Mouse (Mus musculus) adrenal gland (tissue): ENCODE results near the gene Ptdss2.

Experiments used
- intact Hi-C: fragments of 180-260 bp; cut with DNase I; formaldehyde crosslinking; loops from one replicate; pipeline ENCODE4 v1.15.1; 2025
- long read RNA-seq, 2 experiments: library from polyadenylated mRNA; unstranded; transcript quantifications; one replicate each; pipeline ENCODE4 v2.0.0; 2020; ENCODE audit warnings: borderline replicate concordance in 1 of 2; ENCODE audit not compliant: insufficient replicate concordance in 1 of 2

Ptdss2 gene
- long read RNA-seq, experiment 1, transcript Ptdss2-201 (12 exons, 3,624 nt), result major isoform, 22 of 34 reads
- long read RNA-seq, experiment 1, partial matches to known transcripts, result 6 of 34 reads
- long read RNA-seq, experiment 1, other reads (novel, unspliced or antisense), result 2 of 34 reads
- long read RNA-seq, experiment 2, transcript Ptdss2-201 (12 exons, 3,624 nt), result major isoform, 17 of 32 reads
- long read RNA-seq, experiment 2, partial matches to known transcripts, result 3 of 32 reads
- long read RNA-seq, experiment 2, other reads (novel, unspliced or antisense), result 8 of 32 reads

DNA sequence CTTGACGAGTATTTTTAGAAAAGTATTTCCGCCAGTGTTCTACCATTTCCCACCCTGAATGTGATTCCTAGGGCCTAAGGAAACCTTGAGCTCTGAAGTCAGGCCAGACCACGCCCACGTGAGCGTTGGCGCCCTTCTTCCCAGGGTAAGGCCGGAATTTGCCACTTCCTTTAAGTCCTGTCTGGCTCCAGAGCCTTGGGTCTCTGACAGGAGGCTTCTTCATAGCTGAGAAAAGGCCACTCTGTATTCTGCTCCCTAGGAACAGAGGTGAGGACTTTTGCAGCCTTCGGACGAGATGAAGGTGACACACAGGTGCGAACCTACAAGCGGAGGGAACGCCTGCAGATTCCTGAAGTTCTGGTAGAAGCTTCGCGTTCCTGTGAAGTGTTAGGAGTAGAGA, at the start of gene Ptdss2:
TSS of gene Ptdss2 (plus strand) at position 138 of the 400 bp plus-strand sequence.
- intact Hi-C loops, result no loop called here

GRCm38 (mm10) chr7:141073782-141074181, 48.4 kb upstream of the Ptdss2 start:
- intact Hi-C loops, result loop anchor here (5.0 kb wide), 1 partner anchor 166 kb away; no protein-coding TSS in a partner anchor

DNA sequence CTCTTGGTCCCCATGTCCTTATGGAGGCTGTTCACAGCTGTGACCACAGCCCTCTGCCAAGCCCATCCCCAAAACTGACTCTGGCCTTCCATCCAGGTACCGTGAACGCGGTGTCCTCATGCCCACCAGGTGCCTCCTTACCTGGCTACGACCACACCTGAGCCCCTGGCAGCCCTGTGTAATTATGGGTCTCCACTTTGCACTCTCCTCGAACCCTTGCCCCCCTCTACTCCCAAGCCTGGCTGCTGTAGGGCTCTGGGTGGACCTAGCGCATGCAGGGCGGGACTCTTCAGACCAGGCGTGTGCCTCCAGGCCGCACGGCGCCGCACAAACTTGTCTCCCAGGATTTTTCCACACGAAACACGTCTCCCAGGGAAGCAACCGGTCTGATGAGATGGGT, 44.3 kb upstream of the Ptdss2 start, which contains the start of gene Pkp3:
TSS of gene Pkp3 (plus strand) at position 378 of the 400 bp plus-strand sequence.
- intact Hi-C loops, result no loop called here

GRCm38 (mm10) chr7:141078876-141079275, 43.3 kb upstream of the Ptdss2 start:
- intact Hi-C loops, result no loop called here

DNA sequence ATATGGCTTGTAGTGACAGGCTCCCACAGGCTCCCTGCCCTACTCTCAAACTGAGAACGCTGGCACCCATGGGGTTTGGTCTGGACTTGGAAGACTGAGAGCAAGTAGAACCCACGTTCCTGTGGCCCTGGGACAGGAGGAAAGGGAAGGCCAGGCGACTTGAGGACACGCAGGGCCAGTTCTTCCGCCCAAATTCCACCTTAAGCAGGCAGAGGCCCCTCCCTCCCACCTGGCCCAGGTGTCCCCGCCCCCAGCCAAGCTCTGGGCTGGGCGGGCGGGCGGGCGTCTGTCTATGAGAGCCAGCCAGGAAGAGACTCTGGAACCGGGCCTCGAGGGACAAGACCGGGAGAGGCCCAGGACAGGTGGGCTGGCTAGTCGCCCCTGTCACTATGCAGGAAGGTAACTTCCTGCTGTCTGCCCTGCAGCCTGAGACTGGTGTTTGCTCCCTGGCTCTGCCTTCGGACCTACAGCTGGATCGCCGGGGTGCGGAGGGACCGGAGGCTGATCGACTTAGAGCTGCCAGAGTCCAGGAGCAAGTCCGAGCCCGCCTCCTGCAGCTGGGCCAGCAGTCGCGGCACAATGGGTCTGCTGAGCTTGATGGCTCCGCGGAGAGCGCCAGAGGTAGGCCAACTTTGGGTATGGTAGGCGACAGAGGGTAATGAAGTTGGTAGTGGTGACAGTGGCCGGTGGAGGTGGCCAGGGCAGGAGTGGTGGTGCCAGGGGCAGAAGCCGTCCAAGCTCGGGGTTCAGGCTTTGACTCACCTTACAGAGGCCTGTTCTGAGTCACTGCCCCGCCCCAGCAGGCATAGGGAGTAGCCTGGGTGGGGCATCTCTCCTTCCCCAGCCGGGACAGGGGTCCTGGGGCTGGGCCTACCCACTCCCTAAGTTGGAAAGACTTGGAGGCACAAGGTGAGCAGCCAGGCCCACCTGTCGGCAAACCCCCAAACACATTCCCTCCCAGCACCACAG, 42.4 kb upstream of the Ptdss2 start:
- intact Hi-C loops, result no loop called here

DNA sequence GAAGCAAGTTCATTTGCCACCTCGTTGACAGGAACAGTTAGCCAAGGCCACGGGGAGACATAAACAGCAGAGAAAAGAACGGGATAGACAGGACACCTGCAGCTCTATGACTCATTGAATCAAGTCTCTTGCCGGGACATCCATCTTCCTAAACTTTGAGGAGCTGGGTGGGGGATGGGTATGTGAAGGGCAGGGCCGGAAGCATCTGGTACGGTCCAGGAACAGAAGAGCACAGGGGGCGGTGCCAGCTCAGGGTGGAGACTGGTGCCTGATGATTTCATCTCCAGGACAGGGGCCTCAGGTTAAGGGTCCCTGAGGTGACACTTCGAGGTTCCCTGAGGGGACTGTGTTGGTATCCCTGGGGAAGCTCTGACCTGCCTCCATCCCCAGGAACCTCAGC, 34.3 kb upstream of the Ptdss2 start:
- intact Hi-C loops, result no loop called here

DNA sequence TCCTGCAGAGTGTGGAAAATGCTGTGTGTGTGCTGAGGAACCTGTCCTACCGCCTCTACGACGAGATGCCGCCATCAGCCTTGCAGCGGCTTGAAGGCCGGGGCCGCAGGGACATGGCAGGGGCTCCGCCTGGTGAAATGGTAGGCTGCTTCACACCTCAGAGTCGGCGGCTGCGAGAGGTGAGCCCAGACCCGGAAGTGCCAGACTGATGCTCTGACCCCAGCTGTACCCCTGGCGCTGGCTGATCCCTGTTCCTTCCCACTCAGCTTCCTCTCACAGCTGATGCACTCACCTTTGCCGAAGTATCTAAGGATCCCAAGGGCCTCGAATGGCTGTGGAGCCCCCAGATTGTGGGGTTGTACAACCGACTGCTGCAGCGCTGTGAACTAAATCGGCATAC, 33.7 kb upstream of the Ptdss2 start:
- intact Hi-C loops, result no loop called here

- intact Hi-C loops, result loop anchor here (2.0 to 10.0 kb wide), 2 partner anchors 87 to 275 kb away; no protein-coding TSS in a partner anchor
These were observed 32.0 kb upstream of the Ptdss2 start for GRCm38 (mm10) chr7:141090228-141090627.

GRCm38 (mm10) chr7:141092051-141092735, 30.0 kb upstream of the Ptdss2 start:
- intact Hi-C loops, result loop anchor here (10.0 kb wide), 1 partner anchor 273 kb away; no protein-coding TSS in a partner anchor

DNA sequence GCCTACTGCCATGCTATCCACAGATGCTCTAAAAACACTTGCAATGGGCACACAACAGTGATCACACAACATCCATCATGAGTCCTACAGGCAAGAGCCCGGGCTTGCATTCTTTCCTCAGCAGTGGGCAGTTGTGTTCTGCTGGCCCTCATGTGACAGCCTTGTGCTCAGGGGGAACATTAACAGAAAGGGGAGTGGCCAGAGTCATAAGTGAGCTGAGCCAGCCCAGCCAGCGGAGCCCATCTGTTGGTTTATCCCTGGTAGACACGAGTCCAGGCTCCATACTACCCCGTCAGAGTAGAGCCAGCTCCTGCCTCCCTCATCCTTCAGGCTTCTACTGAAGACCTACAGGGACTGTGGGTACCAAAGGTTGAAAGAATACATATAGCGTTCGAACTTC, 28.2 kb upstream of the Ptdss2 start:
- intact Hi-C loops, result loop anchor here (10.0 kb wide), 1 partner anchor 271 kb away; no protein-coding TSS in a partner anchor

- intact Hi-C loops, result loop anchor here (10.0 kb wide), 1 partner anchor 270 kb away; no protein-coding TSS in a partner anchor
These were observed 27.5 kb upstream of the Ptdss2 start for GRCm38 (mm10) chr7:141094487-141095205.

DNA sequence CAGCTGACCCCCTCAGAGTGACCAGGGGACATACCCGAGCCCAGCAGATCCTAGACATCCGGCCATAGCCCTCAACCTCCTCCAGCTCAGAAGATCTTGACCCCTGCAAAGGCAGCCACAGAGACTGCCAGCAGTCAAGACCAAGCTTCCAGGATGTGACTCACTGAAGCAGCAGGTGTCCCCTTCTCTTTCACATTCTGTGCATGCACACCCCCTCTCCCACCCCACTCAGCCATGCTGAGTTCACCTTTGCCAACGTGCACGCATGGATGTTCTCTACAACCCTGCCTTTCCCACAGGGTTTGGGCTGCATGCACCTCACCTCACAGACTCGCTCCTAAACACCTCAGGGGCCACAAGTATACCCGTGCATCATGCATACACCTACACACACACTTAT, 26.2 kb upstream of the Ptdss2 start:
- intact Hi-C loops, result loop anchor here (10.0 kb wide), 1 partner anchor 269 kb away; no protein-coding TSS in a partner anchor

GRCm38 (mm10) chr7:141096649-141097056, 25.5 kb upstream of the Ptdss2 start:
- intact Hi-C loops, result loop anchor here (10.0 kb wide), 1 partner anchor 268 kb away; no protein-coding TSS in a partner anchor

DNA sequence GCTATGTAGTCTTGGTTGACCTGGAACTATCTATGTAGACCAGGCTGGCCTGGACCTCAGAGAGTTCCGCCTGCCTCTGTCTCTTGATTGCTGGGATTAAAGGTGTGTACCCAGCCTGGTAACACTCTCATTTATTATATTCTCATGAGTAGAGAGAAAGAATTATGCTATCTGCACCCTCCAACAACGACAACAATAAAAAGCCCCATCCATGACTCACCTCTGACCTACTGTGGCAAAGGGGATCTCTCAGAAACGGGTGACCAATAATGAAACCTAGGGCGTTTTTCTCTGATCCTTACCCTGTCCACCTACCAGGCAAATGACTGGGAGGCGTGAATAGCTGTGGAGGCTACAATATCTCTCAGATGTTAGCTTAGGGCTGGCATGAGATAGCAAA, 25.0 kb upstream of the Ptdss2 start:
- intact Hi-C loops, result loop anchor here (10.0 kb wide), 1 partner anchor 268 kb away; no protein-coding TSS in a partner anchor

DNA sequence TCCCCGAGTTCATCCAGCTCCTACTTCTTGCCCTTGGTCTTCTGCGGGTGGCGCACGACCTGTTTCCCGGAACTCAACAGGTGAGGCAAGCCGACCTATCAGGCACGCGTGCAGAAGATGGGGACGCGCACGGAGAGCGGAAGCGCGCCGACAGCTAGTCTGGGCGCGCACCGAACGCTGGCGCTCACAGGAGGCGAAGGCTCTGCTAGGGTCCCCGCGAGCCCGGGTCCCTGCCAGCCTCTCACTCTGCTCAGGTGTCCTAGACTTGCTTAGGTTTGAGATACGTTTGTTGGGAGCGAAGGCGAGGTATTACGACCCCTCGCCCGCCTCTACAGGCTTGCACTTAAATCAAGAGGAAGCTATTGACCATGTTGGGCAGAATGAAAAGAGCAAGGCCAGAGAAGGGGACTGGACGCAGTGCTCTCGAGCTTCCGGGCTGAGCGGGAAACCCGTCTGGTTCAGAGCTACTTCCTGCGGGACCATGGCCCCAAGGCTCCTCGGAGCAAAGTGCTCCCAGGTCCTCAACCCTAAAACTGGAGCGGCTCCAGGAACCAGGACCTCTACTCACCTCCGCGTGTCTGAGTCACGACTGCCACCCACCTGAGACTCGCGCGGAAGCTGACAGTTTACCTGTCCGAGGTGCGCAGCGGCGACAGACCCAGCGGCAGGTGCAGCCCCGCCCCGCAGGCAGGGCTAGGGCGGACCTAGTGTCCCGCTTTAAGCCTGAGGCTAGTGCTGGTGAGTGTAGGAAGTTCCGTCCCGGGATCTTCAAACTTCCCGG, 22.1 kb upstream of the Ptdss2 start, which contains the start of gene Sigirr:
TSS of gene Sigirr (minus strand) at position 662 of the 781 bp plus-strand sequence.
- intact Hi-C loops, result loop anchor here (10.0 kb wide), 1 partner anchor 265 kb away; no protein-coding TSS in a partner anchor

DNA sequence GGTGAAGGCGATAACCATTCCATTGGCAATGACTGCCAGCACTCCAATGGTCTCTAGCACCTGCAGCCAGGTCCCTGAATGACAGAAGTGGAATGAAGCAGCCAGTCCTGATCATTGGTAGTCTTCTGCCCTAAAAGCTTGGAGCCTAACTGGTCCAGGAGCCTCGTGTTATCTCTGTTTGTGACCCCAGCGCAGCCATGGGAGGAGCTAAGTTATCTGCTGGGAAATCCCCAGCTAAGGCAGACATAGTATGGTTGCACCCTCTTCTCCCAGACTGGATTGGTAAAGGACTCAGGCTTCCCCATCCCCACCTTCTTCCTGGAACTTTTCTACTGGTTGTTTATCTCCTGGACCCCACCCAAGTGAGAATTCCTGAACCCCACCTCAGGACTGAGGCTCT, 19.0 kb upstream of the Ptdss2 start:
- intact Hi-C loops, result no loop called here

DNA sequence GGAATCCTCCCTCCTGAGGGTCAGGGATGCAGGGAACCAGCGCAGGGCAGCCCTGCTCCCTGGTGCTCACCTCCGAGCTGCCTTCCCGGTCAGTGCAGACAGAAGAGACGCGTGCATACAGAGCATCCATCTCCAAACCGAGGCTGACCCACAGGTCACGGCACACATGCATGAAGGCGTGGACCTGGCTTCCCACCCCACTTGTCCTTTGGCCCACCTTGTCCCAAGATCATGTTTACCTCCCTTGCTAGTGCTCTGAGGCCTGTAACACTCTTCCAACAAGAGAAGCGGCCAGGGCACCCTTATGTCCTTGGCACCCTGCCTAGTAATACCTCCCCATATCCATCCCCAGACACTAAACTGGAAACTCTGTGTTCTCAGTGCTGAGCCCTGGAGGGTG, 6.3 kb upstream of the Ptdss2 start:
- intact Hi-C loops, result no loop called here

- intact Hi-C loops, result no loop called here
These were observed 4.5 kb upstream of the Ptdss2 start, which contains the start of gene Ano9 for GRCm38 (mm10) chr7:141117636-141118035. Gene Ano9 (minus strand): TSS chr7:141117806.

DNA sequence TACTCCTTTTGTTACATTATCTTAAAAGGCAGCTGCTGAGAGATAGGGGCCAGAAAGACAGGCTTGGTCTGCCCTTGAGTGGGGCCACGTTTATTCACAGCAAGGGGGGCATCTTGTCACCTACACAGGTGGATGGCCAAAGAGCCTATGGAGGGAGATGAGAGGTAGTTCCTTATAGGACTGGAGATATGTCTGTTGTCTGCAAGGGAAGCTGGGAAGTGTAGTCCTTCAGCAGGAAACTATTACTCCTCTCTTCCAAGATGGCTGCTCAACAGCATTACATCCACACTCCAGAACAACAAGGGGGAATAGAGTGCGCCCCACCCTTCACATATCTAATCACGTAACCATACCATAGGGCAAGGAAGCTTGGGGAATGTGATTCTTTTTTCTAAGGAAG, 2.7 kb upstream of the Ptdss2 start:
- intact Hi-C loops, result no loop called here
